Mouse (Mus musculus) naive thymus-derived CD4-positive, alpha-beta T cell, adult 2 months (primary cell): ENCODE results near the gene Tiprl.
A peak's percentile ranks its signal among the peaks of the same experiment; 100 is the strongest.

Experiments
- DNase-seq: peaks from one replicate; pipeline ENCODE4 v3.0.0-alpha.2; 2011; ENCODE audit warnings: low read depth

Gene Tiprl

DNA sequence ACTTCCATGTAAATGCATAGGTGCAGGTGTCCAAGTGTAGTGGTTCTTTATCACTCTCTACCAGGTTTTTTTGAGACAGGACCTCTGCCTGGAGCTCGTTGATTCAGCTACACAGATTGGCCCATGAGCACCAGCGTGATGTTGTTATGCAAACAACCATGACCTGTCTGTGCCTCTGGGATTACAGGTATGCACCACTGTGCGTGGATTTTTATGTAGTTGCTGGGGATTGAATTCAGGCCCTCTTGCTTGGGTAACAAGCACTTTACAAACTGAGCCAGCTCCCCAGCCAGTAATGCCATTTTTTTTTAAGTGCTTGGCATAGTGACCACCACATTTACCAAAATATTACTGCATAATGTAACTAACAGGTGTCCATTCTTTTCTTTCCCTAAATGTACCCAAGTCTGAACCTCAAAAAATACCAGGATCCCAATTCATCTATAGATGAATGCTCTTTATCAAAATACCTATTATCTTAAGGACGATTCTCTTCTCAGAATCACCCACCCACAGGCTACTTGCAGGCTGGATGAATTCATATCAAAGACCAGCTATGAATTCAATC is 35.3 kb downstream of the Tiprl start:
- no peak for DNase-seq

DNA sequence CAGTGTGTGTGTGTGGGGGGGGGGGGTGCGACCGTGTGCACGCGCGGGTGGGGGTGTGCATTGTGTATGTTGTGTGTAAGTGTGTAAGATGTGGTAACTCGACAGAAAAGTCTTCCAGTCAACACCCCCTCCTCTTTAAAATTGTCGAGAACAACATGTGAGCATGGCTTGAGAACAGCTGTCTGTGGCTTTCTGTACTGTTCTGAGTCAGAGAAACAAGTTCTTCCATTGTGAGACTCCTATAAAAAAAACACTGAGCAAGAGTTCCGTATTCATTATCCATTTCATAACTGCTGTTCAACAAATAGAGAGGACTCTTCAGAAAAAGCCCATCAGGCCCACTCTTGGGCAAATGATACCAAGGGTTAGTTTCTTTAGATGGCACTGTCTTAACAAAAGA is 36.0 kb downstream of the Tiprl start:
- DNase-seq: no peak

DNA sequence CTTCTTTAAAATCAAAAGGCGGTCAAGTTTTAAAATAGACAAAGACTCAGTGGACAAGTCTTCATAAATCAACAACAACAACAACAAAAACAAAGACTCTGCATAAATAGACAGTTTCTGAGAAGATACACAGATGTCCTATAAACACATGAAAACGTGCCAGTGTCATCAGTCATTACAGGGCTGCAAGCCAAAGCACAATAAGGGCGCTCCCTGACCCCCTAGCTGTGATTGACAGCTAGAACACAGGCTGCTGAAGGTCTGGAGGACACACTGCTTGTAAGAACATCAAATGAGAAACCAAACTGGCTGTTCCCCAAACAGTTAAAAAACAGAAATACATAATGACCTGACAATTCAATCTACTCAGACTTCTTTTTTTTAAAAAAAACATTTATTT is 37.2 kb downstream of the Tiprl start:
- DNase-seq: no peak

DNA sequence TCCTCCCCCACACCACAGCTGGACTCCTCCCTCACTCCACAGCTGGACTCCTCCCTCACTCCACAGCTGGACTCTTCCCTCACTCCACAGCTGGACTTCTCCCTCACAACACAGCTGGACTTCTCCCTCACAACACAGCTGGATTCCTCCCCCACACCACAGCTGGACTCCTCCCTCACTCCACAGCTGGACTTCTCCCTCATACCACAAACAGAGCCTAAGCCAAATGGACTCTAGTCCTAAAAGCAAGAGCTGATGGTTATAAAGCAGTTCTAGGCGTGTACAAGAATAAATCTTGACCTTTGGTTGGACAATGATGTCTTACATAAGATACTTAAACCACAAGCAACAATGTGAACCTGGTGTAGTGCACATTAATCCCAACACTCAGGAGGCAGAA is 37.8 kb downstream of the Tiprl start:
- no peak for DNase-seq

DNA sequence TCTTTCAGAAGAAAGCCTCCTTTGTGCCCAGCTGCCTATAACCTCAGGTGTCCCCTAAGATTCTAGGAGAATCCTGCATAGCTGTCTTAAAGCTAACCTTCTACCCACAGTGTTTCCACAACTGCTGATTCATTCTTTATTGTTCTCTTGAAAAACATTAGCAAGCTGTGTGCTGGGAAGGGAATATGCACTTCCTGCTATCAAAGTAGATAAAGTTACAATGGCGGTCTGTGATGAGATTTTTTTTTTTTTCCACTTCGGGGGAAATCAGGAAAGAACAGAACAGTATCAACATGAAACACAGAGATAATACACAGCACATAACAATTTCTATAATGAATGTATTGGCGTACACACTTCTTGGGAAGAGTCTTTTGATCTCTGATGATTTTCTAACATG is 38.9 kb downstream of the Tiprl start:
- DNase-seq: no peak

DNA sequence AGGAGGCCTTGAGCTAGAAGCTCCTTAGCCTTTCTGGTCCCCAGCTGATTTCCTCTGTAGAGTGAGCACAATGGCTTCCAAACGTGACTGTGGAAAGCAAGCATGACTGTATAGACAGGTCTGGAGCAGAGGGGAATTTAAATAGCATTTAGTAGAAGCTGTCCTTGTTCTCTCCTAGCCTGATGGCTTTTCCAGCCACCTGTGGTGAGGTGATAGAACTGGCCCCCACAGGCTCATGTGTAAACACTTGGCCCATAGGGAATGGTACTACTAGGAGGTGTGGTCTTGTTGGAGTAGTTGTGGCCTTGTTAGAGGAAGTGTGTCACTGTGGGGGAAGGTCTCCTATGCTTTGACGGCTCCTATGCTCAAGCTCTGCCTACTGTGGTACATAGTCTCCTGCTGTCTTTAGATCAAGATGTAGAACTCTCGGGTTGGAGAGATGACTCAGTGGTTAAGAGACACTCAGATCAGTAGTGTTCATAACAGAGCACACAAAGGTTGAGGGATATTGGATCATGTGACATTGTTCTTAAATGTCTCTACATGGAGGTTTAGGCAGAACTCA is 41.3 kb downstream of the Tiprl start:
- peak; percentile 39 for DNase-seq

DNA sequence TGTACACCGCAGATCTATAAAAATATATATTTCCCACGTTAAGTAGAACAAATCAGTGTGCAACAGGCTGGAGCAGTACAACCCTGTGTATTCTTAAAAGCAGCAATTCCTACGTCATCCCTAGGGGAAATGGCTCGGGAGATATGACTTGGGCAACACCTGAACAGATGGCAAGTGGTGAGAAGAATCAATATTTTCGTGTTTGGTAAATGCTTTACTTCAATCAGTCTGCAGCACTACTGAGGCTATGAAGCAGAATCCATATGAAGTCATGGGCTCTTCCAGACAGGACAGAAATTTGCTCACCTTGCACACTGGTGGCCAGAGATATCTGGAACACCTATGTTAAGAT is 42.2 kb downstream of the Tiprl start:
- DNase-seq: no peak

DNA sequence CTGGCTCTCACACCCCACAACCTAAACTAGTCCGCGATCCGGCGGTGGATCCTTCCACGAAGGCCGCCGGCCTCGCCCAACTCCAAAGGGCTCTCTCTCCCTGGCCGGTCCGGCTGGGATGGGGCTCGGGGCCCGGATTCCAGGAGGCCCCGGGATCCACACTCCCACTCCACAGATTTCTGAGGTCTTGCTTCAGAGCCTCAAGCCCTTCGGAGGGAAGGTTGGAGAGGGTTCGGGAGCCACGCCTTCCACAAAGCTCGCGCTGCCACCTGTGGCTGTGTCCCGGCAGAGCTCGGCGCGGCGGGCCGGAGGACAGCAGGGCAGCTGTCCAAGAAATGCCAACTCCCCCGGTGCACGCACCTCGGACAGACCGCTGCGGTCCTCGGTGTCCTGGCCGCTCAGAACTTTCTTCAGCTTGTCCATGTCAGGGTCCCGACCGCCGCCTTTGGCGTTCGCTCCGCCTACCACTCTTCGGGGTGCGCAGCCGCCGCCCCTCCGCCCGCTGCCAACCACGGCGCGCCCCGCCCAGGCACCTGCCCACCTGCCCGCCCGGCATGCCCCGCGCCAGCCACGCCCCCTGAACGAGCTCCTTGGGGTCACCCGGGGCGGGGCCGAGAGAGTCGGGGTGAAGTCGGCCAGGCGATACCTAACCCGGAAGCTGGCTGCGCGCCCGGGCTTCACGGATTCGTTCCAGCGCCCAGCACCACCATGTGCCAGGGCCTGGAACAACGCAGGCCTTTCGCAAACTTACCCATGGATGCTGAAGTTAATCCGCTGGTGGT is 42.7 kb downstream of the Tiprl start, which contains the start of gene Sft2d2:
Sft2d2 (minus strand) TSS at position 559 of the 782 bp plus-strand sequence.
- DNase-seq: peak; percentile 95

DNA sequence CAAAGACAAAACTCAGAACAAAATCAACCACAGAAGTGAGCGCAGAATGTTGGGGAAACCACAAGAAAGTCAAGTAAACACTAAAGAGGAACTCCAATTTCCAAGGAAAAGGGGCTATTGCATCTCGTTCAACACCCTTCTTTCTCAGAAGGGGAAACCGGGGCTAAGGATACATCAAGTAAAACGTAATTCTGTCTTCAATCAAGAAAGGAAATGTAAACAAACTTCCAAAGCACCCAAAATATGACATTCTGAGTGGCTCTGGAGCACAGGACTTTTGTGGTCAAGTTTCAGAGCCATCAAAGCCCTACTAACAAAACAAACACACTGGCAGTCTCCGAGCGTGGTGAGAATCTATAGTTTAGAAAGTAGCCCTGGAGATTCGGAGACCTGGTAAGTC is 43.4 kb downstream of the Tiprl start:
- DNase-seq: peak; percentile 58

DNA sequence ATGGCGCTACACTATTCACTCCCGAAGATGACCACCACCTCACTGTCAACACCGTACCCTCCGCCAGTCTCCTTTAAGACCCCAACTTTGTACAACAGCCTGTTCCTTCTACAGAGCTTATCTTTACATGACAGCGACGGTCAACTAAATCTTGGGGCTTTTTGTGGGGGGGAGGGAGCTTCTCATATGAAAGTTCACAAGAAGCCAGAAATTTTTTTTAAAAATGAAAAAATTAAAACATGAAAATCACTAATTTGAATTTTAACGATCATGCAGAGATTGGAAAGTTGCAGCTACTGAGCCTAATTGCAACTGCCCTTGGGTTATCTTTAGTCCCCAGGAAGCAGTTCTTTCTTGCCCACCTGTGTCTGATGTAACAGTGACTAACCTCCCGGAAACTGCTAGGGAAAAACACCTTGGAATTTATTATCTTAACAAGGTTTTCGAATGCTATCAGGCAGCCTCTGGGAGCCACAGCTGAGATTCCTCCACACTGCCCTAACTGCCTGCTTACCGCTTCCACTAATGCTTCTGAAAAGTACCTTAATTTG is 44.0 kb downstream of the Tiprl start:
- no peak for DNase-seq

DNA sequence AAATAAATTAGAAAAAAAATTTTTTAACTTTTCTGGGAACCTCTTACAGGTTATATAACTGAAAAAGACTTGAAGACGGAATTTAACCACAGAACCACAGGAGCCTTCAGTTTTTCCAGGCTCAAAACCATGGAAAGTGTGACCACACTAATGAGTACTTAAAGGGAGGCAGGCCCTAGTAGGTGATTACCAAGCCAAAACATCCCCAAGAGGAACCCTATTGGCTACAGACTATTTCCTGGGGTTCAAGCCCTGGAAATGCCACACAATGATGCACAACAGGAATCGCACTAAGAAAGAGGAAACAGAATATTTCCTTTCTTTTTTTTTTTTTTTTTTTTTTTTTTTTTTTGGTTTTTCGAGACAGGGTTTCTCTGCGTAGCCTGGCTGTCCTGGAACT is 44.7 kb downstream of the Tiprl start:
- DNase-seq: peak; percentile 32

DNA sequence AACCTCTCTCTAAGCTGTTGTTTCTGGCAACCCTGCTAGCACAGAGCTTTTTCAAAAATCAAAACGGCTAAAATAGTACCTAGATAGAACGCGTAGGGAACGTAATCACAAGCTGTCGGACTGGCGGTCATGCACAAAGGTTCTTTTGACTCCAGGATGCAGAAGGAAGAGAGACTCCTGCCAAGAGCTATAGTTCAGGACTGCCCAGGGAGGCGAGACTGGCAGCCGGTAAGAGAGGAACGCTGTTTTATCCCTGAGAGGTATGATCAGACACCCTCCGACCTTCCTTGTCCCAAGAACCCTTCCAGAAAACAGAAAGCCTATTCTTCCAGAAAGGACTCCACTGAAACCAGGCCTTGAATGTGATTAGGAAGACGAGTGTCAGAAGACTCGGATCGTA is 45.2 kb downstream of the Tiprl start:
- no peak for DNase-seq

DNA sequence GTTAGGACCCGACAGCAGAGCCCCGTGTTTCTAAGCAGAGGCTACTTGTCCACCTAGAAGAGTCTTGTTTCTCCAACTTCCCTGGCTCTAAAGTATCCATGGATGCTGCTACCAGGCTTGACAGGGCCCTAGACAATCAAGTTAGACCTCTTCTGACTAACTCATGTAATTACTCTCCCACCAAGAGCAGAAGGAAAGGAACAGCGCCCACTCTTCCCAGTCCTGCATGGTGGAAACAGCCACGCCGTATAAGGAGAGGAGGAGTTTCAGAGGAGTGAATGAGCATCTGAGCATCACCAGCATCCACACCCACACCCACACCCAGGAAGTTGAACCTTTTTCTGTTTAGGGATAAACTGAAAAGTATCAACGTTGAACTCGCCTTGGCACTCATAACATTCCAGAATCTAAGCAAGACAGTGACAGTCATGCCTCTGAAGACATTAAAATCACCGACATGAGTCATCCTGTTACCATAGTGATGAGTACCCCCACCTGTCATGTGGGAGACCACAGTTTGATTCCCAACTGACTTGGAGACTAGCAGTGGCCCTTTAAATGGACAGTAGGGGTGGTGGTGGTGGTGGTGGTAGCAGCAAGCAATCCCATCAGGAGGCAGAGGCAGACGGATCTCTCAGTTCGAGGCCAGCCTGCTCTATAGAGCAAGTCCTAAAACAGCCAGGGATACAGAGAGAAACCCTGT is 46.1 kb downstream of the Tiprl start:
- DNase-seq: no peak

DNA sequence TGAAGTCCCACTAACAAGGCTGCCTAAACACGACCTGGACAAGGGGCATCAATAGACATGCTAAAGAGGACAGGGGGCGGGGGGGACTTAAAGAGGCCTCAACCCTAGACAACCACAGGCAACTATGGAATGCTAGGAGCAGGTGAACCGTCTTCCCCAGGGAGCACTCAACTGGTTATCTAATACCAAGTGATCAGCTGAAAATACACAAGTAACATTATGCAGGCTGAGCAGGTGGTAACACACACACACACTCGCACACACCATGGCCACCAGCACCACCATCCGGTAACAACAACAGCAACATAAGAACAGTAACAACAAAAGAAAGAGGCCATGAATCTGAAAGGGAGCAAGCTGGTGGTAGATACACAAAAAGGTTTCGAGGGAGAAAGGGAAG is 46.7 kb downstream of the Tiprl start:
- no peak for DNase-seq

DNA sequence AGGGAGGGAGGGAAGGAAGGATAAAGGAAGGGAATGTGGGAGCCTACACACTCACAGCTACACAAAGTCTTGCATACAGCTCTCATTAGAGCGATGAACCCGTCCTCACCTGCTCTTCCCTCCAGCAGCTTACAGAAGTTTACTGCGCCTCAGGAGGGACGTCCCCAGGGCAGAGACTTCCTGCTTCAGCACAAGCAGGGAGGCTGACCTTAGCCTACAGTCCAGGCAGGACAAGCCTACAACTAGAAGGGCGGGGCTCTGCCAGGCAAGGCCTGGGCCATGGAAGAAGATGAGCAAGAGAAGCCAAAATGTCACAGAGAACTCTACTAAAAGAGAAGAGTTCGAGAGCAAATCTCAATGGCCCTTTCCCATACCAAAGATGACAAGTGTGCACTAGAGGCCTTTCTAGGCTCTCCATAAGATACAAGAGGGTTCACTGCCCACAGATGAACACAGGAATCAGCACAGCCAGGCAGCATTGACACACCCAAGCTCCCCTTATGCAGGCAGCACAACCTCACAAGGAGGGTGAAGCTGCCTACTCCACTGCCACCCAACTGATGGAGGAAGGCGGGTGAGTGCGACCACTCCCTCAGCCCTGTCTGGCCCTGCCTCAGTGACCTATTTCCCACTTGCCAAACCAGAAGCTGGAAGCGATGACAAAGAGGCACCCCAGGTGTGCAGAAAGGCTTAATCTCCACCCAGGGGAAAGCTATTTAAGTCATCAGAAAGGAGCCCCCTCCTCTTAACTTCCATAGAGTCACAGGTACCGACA is 47.8 kb downstream of the Tiprl start:
- no peak for DNase-seq

DNA sequence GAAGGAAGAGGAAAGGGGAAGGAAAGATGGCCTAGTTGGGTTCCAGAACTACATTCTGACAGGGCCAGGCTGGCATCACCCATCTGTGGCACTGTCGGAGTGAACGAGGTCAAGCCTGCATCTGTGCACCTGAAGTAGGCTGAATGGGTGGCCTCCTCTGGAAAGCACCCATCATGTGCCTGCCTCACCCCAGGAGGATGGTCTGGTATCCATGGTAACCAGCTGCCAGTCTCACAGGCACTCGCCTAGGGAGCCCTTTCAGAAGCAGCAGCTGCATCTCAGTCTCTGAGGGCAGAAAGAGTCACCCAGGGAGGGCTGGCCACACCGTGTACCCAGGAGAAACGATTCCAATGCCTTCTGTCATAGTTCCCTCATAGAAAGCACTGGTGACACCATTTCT is 49.4 kb downstream of the Tiprl start:
- no peak for DNase-seq

DNA sequence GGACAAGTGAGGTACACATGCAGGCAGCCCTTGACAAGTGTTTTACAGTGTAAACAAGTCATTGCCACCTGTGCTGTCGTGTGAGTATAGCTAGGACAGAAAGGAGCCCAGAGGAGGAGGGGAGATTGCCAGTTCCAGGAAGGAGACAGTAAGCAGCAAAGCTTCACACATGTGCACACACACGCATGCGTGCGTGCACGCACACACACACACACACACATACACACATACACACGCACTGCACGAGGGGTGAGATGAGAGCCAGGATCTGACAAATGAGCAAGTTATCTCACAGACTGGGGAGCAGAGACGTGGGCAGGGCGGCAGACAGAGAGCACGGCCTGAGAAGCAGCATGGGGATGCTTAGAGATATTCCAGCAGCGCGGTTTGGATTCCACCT is 50.3 kb downstream of the Tiprl start:
- no peak for DNase-seq

DNA sequence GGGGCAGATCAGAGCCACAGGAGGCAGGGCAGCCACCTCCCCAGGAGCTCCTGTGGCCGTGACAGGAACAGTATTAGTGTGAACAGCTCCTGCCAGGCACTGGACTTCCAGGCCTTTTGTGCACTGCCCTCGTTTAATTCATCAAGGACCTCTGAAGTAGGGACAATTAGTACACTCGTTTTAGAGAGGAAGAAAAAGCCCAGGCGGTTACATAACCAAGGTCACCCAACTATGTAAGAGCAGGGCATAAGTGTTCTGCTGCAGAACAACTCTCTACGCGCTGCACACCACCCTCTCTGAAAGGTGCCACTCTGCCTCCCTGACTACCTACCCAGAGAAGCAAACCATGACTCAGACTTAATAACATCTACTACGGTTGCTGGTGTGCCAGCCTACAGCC is 51.7 kb downstream of the Tiprl start:
- DNase-seq: no peak

DNA sequence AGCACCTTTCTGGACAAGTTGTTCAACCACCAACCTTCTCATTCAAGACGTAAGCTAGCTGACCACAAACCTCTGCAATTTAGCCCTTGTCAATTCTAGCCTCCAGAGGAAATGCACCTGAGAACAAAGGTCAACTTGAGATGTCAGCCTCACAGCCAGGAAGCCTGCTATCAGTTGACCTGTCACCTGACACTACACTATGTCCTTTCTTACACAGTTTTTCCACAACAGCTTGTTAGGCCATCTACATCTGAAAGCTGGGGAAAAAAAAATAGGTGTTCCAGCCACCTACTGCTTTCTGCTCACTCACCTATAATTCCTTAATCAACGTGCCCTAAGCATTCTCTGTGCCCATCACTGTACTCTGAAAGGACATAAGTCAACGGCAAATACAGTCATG is 52.6 kb downstream of the Tiprl start:
- DNase-seq: no peak

DNA sequence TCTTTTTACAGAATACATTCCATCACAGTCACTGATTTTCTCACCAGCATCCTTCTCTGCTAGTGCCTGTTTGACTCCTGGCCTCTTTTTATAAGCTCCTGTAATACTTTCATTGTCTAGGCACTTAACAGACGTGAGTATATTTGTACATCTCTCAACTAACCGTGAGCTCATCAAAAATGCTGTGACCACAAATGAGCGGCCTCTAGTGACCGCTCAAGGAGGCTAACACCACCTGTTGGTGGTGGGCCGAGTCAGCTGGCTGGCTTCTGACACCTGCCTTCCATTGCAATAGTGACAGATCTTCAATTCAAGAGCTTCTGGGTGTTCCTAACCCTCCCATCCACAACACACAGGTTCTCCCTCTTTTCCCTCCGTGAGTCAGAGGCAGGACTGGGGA is 53.4 kb downstream of the Tiprl start:
- no peak for DNase-seq

DNA sequence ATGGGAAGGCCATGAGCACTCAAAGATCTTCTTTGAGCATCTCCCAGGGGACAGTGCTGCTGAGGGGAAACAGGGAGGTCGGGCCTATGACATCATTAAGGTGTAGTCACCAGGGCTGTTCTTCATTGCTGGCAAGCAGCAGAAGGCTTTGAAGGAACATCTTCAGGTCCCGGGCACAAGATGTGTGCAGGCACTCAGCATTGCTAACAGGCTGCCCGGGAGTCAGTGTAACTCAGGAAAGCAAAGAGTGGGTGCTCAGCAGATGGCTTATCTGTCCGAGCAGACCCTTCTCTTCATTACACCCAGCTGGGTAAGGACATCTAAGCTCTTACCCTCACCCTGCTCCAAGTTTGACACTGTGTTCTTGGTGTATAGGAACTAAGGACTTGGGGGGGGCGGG is 57.5 kb downstream of the Tiprl start:
- no peak for DNase-seq

DNA sequence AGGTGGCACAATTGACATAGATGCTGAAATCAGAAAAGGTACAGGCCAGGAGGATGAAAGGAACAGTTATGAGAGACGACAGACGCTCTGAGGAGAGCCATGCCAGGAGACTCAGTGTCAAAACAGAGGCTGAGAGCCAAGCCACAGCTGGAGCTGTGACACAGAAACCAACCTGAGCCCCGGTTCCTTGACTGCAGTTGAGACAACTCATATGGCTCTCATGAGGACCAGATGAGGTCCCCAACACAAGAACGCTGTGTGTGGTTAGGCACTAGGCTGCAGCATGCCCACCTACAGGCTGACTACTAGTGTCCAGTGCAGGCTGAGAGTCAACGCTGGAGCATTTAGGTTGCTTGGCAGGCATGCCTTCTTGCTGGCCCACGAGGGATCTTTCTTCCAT is 58.7 kb downstream of the Tiprl start:
- no peak for DNase-seq
